Mouse (Mus musculus) thymus, postnatal 10 days (tissue): ENCODE measurements around the gene Metap1d.
A peak's percentile ranks its signal among the peaks of the same experiment; 100 is the strongest.

Source experiments
- DNase-seq, 2 experiments: peaks; one replicate each; pipeline ENCODE4 v3.0.0; 2021; ENCODE audit warnings: low spot score in 2 of 2

The Metap1d gene

DNA sequence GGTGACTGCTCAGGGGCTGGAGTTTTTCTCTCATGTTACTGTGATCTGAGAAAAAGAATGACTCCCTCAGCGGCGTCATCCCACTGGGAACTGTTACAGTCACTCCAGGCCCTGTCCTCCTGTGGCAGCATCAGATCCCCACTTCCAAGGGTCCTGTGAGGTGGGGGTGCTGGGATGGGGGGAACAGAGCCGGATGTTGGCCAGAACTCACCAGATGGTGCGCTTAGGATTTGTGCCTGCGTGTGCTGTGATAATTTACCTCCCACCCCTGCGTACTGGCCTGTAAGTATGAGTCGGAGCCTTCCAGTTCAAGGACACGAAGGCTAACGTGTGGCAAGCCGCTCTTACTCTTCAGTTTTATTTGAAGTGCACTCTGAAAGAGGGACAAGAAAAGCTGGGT, 22.2 kb downstream of the Metap1d start:
- DNase-seq, result no peak

DNA sequence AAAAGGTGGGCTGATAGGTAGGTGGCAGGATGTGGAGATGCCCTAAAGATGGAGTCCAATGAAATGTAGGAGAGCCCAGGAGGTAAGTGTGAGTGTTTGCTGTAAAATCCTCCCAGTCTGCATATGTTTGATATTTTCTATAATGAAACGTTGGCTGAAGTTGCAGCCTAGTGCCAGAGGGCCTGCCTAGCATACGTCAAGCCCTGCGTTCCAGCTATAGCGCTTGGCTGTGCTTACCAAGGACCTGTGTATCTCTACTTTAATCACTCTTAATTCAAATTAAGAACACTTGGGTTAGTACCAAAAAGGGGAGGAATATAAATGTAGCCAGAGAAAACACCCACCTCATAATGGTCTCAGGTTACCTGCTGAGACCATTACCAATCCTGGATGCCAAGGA, 22.7 kb downstream of the Metap1d start:
- no peak for DNase-seq

DNA sequence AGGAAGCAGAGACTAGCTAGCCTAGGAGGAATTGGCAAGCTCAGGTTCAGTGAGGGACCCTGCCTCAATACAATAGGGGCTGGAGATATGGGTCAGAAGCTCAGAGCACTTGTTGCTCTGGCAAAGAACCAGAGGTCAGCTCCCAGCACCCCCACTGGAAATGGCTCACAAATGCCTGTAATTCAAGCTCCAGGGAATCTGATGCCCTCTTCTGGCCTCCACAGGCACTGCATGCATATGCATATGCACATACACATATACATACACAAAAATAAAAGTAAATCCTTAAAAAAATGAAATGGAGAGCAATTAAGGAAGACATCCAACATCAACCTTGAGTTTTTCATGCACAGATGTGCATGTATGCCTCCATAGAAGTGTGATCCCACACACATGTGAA, 24.7 kb downstream of the Metap1d start:
- DNase-seq, result no peak

DNA sequence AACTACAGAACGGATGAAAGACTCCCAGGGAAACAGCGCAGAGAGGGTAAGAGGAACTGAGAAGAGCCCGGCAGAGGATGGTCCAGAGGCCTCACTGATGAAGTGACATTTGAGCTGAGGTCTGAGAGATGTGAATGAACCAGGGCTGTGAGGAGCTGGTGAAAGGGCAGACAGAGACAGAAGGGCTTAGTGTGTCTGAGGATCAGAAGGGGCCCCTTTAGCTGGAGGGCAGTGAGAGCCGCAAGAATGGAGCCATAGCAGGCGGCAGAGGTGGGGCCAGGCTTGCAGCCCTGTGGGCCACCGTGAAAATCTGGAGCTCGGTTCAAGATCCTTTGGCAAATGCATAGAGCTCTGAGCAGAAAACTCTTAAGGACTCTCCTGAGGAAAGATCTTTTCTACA, 26.8 kb downstream of the Metap1d start:
- no peak for DNase-seq

DNA sequence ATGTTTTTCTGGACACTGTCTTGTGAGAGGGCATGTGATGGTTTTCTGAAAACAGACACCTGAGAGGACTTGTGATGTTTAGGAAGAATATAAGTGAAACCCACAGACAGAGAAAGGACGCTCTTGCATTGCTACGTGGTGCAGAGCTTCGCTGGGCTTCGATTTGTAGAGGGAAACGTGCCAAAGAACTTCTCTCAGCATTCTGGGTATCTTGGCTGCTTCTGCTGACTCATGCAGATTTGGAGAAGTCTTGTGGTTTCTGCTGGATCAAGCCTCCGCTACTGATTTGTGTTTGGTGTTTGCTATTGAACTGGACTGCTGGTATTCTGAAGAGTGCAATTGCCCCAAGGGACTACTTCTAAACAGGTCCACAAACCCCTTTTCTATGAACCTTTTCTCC, 28.7 kb downstream of the Metap1d start:
- DNase-seq, result no peak

DNA sequence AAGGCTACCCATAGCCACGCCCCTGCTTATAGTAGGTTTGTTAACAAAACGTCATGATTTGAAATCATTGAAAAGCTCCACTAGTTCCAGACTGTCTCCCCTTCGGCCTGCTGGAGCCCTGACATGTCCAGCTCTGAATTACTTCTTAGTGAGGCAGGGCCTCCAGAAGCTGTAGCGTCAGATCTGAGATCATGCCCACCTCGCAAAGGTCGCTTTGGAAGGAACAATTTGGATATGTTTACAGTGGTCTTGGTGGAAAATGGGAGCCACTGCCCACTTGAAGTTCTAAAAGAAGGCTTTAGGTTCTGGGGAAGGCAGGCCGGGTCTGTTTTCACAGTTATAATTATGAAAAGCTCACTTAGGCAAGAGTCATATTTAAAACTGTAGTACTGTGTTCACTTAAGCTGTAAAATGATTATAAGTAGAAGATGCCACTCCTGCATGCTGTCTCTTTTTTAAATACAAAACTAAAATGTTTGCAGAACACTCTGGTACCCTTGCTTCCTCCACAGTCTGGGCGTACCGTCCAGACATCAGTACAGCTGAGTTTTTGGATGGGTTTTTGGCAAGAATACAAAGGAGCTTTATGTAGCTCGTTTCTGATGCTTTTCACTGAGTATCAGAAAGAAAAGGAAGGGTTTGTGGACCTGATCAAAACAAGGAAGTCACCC, 30.1 kb downstream of the Metap1d start:
- DNase-seq, result no peak

DNA sequence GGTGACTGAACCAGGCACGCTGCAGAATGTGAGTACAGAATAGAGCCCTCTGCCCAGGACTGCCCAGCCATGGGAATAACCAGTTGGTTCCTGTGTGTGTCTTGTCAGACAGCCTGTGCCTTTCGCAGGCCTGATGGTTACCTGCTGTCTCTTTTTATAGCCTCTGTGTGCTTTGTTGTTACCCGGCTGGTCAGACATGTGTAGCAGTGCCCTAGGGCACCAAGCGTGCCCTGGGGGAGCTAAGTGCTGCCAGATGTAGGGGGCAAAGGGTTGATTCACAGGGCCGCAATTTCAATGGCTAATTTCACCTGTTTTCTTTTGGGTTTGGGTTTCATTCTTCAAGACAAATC, 30.6 kb downstream of the Metap1d start:
- DNase-seq, result no peak

DNA sequence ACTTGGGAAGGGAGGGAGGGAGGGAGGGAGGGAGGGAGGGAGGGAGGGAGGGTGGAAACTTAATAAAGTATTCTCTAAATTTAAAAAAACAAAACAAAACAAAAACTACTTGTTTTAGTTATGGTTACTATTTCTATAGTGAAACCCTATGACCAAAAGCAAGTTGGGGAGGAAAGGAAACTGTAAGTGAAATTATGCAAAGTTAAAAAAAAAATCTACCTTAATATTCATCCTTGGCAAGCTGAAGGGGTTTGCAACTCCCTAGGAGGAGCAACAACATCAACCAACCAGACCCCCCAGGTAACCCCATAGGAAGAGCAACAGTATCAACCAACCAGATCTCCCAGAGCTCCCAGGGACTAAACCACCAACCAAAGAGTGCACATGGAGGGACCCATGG, 38.2 kb downstream of the Metap1d start:
- DNase-seq, result no peak

DNA sequence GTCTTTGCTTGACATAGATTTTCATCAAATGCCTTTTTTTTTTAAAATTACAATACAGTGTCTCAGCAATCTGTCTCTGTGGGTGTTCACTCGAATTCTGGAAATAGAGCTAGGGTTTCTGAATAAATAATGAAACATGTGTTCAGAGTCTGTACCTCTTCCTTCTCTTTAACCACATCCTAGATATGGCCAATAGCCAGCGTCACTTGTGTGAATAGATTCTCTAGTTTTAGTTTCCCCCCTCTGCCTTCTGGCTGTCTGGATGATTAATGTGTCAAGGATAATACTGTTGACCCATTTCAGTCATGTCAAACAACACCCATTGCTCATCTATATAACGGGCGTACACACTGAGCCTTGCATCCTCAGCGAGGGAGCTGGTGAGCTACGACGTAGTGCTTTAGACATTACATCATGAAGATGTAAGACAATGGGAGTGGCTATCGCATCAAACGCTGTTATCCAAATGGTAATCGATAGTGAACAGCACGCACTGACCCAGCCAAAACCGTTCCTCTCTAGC, 40.1 kb downstream of the Metap1d start:
- no peak for DNase-seq

DNA sequence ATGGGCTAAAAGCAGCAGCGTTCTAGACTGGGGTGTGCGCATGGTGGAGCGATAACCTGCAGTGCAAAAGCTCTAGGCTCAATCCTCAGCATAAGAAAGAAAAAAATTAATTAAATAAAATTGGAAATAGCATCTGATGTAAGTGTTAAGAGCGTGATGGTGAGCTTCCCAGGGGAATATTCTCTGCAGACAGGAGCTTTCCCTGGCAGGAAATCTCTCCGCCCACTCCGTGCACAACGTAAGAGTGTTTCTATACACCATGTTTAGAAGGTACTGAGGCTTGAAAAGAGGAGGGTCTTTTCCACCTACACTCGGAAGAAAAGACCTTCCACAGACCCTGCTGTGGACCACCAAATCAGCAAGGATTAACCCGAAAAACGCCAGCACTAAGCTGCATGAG, 41.4 kb downstream of the Metap1d start:
- DNase-seq, result no peak

DNA sequence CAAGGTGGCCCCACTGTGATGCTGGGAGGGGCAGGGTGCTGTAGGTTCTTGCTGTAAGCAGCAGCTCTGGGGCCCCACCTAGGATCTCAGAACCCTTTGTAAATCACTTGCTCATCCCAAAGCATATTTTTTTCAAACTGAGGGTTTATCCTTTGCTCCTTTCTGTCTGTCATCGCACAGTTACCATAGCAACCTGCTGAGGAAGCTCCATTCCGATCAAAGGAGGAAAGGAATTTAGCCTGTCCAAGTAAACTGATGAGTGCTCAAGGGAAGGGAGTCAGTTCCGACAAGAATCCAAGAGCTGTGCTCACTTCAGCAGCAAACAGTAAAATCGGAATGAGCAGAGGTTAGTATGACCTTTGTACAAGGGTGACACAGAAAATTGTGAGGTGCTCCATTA, 41.9 kb downstream of the Metap1d start:
- no peak for DNase-seq

DNA sequence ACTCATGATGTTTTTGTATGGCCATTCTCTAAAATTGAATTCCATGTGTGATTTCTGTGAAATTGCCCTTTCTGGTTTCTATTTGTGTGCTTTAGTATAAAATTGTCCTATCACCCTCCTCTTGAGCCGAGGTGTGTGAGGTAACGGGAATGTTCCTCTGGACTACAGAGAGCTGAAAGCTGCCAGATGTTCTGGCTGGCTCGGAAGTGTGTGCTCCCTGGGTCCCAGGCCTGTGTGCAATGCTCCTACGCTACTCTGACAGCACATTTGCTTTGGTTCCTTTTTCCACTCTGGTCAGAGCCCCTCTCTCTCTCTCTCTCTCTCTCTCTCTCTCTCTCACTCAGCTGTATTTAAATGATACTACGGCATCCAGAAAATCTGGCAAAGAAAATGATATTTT, 44.1 kb downstream of the Metap1d start:
- no peak for DNase-seq

DNA sequence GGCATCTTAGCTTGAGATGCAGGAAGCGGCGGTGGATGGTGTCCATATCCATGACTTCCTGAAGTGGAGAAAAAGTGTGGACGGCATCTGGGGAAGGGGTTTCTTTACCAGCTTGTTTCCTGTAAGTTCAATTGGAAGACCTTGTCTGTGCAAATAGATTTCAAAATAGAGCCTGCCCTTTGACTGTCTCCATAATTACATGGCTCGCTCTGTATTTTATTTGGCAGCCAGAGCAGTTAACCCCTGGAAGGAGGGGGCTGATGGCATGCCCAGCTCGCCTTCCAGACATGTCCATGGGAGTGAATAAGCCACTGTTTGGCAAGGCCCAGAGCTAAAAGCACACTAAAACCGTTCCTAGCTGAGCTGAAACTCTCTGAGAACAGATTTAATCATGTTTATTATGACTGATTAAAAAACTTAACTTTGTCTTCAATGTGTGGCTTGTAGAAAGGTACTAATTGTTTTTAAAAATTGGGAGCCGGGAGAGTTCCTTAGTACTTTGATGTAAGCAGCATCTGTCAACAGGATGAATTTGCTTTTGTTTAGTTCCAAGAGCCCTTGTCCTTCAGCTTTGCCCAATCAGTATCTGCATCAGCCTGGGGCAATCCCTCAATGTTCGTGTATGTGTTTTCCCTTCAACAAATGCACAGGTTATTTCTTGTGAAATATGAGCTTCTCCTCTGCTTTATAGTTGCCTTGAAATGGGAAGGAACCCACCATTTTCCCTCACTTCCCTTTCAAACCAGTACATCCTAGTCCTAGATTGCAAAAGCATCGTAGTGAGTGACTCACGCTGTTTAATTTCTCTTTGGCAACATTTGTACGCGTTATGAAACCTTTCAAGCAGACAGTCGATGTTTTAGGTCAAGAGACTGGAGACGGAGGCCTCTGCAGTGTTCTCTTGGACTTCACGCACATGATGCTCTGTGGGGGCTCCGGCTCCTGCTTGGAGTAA, 46.5 kb downstream of the Metap1d start:
- DNase-seq, result no peak

DNA sequence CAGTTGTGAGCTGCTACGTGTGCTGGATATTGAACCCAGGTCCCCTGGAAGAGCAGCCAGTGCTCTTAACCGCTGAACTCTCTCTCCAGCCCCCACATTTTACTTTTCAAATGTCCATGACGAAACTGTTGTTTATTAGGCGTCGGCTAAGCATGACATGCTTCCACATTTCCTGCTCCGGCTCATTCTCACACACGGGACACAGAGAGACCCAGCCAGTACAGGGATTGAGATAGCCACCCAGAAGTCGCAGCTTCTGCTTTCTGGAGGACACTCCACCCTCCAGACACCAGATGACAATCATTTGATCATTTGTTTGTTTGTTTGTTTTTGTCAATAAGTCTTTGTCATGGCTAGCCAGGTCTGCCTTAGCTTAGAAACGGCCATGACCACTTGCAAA, 51.8 kb downstream of the Metap1d start:
- no peak for DNase-seq

DNA sequence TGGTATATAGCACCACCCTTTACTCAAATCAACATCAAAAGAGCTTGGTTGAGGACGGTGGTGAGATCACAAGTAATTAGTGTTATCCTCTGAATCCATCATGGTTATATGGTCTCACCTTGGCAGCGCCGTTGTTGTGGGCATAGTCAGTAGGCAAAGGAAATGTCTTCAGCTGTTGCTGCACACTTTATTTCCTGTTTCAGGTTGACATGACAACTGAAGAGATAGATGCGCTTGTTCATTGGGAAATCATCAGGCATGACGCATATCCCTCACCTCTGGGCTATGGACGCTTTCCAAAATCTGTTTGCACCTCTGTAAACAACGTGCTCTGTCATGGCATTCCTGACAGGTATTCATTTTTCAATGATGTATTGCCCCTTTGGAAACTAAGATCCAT, 58.1 kb downstream of the Metap1d start:
- no peak for DNase-seq

DNA sequence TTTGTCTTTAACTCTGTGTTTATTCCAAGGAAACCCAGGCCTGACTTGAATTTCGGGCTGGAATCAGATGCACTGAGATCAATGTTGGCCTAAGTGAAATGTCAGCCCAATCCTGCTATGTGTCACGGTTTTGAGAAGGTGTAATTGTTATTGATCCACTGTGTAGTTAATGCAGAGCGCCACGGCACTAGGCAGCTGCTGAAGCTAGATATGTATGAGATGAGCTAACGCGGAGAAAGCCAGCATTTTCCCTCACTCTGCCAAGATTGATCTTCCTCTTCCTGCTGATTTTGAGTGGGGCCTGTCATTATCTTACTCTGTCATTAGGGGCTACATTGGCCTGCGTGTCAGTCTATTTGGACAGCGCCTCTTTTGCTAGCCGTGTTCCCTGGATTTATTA, 59.2 kb downstream of the Metap1d start:
- no peak for DNase-seq

DNA sequence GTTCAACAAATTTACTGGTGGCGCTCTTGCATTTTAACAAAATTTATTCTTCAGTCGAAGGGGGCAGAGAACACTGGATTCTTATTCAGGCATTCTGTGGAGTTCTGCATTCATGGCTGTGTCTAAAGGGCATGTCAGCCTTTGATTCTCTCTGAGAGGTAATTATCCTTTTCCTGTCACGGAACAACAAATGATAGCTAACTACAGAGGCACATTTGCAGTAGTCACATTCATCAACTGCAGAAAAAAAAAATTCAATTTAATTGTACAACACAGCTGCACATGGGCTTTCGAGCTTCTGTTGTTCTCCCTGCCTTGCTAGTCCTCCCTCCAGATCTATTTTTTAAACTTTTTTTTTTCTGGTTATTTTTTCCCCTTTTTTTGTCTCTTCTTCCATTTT, 63.9 kb downstream of the Metap1d start:
- DNase-seq, result no peak

DNA sequence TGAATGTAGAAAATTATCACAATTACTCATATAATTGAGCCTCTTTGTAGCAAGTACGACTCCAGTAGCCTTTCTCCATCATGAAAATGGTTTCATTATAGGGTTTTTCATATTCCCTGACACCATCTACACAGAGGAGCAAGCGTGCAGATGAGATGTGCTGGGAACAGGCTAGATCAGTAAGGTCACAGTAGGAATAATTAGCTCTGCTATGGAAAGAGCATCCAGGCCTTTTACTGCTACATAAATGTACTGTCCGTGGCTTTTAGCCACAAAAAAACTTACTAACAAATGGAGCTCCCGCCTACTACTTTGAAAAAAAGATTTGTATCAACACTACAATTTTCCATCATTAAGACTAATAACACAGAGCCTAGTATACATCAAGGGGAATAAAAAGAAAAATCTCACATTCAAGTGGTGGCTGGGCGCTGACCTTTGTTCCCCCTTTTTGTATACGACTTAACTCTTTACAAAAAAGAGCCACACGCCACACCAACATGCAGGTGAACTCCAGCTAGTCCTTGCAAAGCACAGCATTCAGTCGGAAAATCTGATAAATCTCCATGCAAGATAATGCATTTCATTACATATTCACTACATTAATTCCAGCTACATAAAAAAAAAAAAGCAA, 64.5 kb downstream of the Metap1d start:
- DNase-seq, result no peak

DNA sequence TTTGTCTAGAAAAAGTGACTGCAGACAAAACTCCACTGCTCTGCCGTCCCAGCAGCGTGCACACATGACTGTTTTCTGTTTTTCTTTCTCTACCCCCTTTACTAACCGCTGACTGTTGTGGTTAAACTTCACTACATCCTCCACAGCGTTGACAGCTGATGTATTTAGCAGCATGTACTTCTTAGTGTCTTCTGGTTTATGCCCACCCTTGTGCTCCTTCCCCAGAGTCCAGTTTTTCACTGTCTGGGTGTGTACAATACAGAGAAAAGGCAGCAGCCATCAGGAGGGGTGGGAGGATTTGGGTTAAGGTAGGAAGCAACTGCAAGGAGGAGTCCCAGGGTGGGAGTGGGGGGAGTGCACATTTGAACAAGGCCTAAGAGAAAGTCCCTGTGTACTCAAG, 69.8 kb downstream of the Metap1d start:
- DNase-seq, result peak; percentile 34 to 60

DNA sequence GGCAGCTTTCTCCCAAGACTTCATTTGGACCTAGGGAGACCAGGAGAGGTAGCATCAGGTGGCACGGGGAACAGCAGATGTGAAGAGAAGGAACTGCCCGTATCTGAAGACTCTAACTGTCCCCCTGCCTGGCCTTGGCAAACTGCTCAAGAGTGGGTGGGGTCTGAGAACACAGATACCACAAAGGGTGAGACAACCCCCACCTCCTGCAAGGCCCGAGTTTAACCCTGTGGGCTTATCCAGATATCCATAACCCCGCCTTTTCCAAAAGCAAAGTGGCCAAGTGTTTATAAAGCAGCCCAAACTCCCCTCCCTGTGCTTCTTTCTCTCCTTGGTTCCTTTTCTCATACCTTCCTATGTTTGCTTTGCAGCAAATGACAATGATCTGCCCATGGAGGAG, 70.4 kb downstream of the Metap1d start:
- no peak for DNase-seq

DNA sequence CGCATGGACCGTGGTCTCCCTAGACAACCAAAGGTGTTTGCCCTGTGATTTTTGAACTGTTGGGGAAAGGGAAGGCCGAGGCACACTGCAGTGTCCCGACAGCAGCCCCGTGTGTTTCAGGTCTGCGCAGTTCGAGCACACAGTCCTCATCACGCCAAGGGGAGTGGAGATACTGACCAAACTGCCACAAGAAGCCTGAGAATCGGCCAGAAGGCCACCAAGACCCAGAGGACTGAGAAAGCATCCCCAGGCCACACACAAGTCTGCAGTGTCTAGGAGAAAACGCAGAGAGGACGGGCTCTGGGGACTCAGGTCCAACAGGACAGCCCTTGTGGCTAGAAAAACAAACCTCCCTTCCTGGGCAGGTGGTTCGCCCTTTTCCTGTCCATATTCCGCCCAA, 71.7 kb downstream of the Metap1d start:
- DNase-seq, result no peak

DNA sequence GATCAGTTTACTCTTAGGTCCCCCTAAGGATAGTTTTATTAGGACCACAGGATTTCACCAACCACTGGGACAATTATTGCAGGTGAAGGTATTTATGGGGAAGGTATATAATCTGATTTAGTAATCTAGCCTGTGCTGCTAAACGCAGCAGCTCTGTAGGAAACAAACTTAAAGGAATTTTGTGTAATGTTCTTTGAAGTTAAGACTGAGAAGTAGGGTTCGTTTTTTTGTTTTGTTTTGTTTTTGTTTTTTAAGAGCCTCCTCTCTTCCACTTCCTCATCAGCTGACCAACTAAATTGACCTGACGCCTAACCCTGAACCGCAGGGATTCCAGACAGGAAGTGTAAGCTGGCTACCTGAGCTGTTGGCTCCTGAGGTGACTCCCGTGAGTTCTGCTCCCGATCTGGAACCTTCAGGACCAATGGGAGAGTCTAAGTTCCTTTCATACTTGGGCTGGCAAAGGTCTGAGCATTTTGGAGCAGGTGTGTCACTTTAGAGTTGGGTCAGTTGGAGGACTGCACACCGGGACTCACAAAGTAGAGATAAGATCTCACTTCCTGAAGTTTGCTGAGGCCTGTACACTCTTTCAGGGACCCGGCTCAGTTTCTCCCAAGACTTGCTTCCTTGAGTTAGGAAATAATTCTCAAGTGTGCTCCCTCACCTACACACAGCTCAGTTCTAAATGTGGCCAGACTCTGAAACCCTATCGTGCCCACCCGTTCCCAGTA, 73.7 kb downstream of the Metap1d start:
- DNase-seq, result no peak
